Mouse (Mus musculus) cortical plate, adult 2 months (tissue): Measurements from ENCODE around the gene Lrrfip2. TPM values are rescaled to one million over a fixed set of nuclear protein-coding genes. Genes with fewer than 3 reads are reported as not detected.

ENCODE experiments used
- H3K27ac ChIP-seq: fragments of 200-500 bp; 2 replicates; pipeline ENCODE4 v1.5.1; 2012; ENCODE audit warnings: low read length, control low read depth, inconsistent platforms; ENCODE audit not compliant: insufficient read depth
- H3K4me1 ChIP-seq: fragments of 200-500 bp; 2 replicates; pipeline ENCODE4 v1.6.1; 2011; ENCODE audit warnings: low read length; ENCODE audit not compliant: control insufficient read depth, insufficient read depth
- H3K4me3 ChIP-seq: fragments of 200-500 bp; 2 replicates; pipeline ENCODE4 v1.5.1; 2011; ENCODE audit warnings: mild to moderate bottlenecking, low read length, control low read depth; ENCODE audit not compliant: insufficient read depth
- CTCF ChIP-seq: fragments of 200-500 bp; IDR thresholded peaks from 2 replicates; pipeline ENCODE4 v1.5.1; 2011; ENCODE audit warnings: mild to moderate bottlenecking, control low read depth, low read length; ENCODE audit not compliant: insufficient read depth; ENCODE audit errors: extremely low read depth
- POLR2A ChIP-seq: fragments of 200-500 bp; IDR thresholded peaks from 2 replicates; pipeline ENCODE4 v1.6.1; 2011; ENCODE audit warnings: mild to moderate bottlenecking, low read length, control low read depth; ENCODE audit not compliant: insufficient read depth; ENCODE audit errors: extremely low read depth
- polyA plus RNA-seq: library from polyadenylated mRNA; depleted of rRNA; stranded (reverse); fragments of >200 nt; gene quantifications from 2 replicates; pipeline ENCODE4 v1.2.3, GENCODE M21; 2012

The Lrrfip2 gene
- polyA plus RNA-seq, 1 experiment: 55.5 TPM

- Histone ChIP-seq H3K27ac (no peak overlapping the region), H3K4me3 (no peak overlapping the region), H3K4me1 (no peaks in the 10 kb centered on the region)
- no peak for TF ChIP-seq CTCF
- no peak for TF ChIP-seq POLR2A
Observed at GRCm38 (mm10) chr9:111237726-111238125, 120.3 kb downstream of the Lrrfip2 start.

DNA sequence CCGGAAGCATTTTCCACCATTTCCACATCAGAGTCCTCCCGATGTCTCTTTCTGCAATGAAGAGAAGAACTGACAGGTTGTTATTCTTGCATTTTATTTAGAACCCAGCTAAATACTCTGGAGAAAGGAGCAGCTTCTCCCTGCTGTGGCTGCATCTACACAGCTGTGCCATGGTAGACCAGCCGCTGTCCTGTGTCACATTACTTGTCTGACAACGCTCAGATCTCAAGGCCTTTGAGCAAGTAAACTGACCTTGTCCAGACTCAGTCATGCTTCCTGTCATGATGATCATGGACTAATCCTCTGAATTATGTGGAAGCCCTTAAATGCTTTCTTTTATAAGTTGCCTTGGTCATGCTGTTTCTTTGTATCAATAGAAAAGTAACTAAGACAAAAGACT, 122.4 kb downstream of the Lrrfip2 start:
- Histone ChIP-seq H3K4me3 (no peak overlapping the region), H3K4me1 (peaks cover 3% of the 10 kb centered on the region; the same call in 1 of the 2 replicates), H3K27ac (no peak overlapping the region)
- TF ChIP-seq CTCF: no peak
- TF ChIP-seq POLR2A: no peak

DNA sequence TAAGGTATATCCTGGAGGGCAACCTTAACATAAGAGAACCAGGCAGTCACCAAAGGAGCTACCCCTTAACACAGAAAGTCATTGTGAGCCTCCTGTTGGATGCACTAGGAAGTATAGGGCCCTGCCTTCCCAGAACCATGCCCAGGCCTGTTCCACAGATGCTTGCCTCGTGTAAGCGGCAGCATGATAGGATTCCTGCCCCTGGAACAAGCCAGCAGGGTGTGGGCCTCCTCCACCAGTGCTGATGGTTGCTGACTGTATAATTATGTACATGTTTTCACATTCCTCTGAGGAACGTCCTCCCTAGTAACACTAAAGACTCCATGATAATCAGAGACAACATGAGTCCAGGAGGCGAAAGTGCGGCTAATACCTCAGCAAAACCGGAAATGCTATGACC, 126.0 kb downstream of the Lrrfip2 start:
- TF ChIP-seq POLR2A: no peak
- H3K27ac ChIP-seq: no peak overlapping the region
- no peak overlapping the region for H3K4me3 ChIP-seq
- peaks cover 4% of the 10 kb centered on the region for H3K4me1 ChIP-seq

DNA sequence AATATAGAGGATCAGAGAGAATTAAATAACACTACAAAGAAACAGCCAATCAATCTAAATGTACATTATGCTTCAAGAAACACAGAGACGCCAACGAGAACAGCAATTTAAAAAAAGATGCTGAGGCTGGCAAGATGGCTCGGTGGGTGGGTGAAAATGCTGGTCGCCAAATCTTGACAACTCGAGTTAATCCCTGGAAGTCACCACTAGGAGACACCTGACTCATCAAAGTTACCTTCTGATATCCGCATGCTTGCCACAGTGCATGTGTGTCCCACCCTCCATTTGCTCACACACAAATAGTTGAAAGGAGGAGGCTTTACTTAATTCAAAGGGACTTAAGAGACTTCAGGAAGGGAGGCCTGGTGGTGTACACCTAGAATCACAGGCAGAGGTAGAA, 128.2 kb downstream of the Lrrfip2 start:
- Histone ChIP-seq H3K4me1 (peaks cover 4% of the 10 kb centered on the region), H3K27ac (no peak overlapping the region), H3K4me3 (no peak overlapping the region)
- TF ChIP-seq POLR2A (no peak), CTCF (0 out of 2 replicates have a peak, but pooled peaks have one; percentile 4)

DNA sequence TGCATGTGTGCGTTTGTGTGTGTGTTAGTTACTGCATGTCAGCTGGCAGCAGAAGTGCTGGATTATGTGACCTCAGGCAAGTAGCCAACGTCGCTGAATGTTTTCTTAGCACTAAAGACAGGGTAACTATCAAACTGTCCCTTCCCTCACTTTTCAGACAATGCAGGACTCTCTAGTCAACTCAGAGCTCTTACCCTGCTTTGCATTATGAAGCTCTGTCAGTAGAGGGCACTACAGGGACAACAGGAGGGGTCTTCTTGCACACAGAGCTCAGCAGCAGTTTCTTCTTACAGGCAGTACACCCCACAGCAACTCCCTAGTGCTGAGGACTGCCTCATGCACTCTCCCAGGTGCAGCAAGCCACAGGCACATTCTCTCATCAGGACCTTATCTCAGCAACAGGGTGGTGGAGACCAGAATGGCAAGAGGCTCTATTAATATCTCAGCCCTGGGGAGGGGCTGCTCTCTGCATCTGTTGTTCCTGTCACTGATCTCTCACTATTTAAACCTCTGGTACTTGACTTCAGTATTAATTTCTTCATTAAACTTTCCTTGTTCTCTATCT, 130.4 kb downstream of the Lrrfip2 start:
- H3K27ac ChIP-seq: no peak overlapping the region
- no peak overlapping the region for H3K4me3 ChIP-seq
- TF ChIP-seq POLR2A (no peak), CTCF (peak; percentile 50)
- H3K4me1 ChIP-seq: peaks cover 4% of the 10 kb centered on the region

- no peaks in the 10 kb centered on the region for H3K4me1 ChIP-seq
- TF ChIP-seq POLR2A: no peak
- peak; percentile 38; the same call in 1 of the 2 replicates for TF ChIP-seq CTCF
- H3K4me3 ChIP-seq: no peak overlapping the region
- no peak overlapping the region for H3K27ac ChIP-seq
Observed at GRCm38 (mm10) chr9:111252161-111252869, 134.9 kb downstream of the Lrrfip2 start.

GRCm38 (mm10) chr9:111260360-111260985, 143.1 kb downstream of the Lrrfip2 start:
- no peak for TF ChIP-seq CTCF
- no peak for TF ChIP-seq POLR2A
- H3K27ac ChIP-seq: 0 out of 2 replicates have a peak overlapping the region, but pooled peaks have one; percentile 57
- H3K4me1 ChIP-seq: no peaks in the 10 kb centered on the region; the same call in 1 of the 2 replicates
- no peak overlapping the region for H3K4me3 ChIP-seq

- TF ChIP-seq CTCF (no peak), POLR2A (no peak)
- H3K4me3 ChIP-seq: no peak overlapping the region
- no peaks in the 10 kb centered on the region; the same call in 1 of the 2 replicates for H3K4me1 ChIP-seq
- H3K27ac ChIP-seq: no peak overlapping the region
Observed at GRCm38 (mm10) chr9:111261356-111261755, 144.0 kb downstream of the Lrrfip2 start.

GRCm38 (mm10) chr9:111267998-111268397, 150.6 kb downstream of the Lrrfip2 start:
- Histone ChIP-seq H3K4me3 (no peak overlapping the region), H3K4me1 (no peaks in the 10 kb centered on the region; the same call in 1 of the 2 replicates), H3K27ac (no peak overlapping the region)
- TF ChIP-seq CTCF (no peak), POLR2A (no peak)
